Mouse (Mus musculus): ENCODE data around the gene Hlf. TPM values are rescaled to one million over a fixed set of nuclear protein-coding genes. Genes with fewer than 3 reads are reported as not detected.

Hlf gene
- polyA plus RNA-seq, 1 experiment = 6.2 TPM

DNA sequence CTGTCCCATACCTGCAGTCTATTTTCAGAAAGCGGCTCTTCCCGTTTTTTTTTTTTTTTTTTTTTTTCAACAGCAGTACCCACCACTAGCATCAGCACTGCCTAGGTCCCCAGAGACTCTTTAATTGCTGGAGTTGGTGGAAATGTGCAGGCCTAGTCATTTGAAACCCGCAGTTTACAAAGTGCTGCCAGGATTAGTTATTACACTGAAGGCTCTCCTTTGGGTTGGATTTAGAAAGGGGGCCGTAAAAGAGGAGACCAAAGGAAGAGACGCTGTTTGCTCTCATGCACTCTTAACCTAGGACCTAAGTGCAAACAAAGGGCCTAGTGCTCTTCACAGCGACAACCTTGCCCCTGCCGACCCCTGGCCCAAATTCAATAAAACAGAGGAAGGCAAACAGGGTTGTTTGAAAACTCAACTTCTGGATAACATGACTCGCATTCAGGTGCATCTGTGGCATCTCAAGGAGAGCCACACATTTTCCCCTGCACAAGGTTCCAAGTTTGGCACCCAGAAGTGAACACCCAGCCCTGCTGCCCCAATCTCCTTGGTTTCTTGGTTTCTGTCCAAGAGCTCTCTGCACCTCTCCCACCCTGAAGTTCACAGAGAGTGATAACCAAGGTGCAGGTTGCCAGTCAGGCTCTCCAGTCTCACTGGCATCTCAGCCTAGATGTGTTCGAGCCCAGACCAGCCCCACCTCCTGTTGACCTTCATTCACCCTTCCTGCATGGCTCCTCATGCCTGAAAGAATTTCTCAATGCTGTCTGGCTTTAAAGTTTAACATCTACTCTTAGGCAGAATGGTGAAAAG lies 34.0 kb downstream of the Hlf start:
- 48% methylated on average over 9 of the region's 9 CpGs for WGBS
- no peak overlapping the region for H3K4me3 ChIP-seq (replicated peaks; ENCODE audit: control insufficient read depth, low read depth, low read length)
- H3K4me1 ChIP-seq (ENCODE audit: control insufficient read depth, insufficient read depth, low read length) = no peaks in the 10 kb centered on the region
- TF ChIP-seq POLR2A (IDR thresholded peaks at IDR 0.05; ENCODE audit: borderline replicate concordance, control insufficient read depth, low read depth, low read length) (no peak), CTCF (IDR thresholded peaks at IDR 0.05; ENCODE audit: control insufficient read depth, insufficient read depth, low read length) (no peak)
- no peak overlapping the region for H3K27ac ChIP-seq (ENCODE audit: control insufficient read depth, insufficient read depth, low read depth, low read length, poor library complexity)

DNA sequence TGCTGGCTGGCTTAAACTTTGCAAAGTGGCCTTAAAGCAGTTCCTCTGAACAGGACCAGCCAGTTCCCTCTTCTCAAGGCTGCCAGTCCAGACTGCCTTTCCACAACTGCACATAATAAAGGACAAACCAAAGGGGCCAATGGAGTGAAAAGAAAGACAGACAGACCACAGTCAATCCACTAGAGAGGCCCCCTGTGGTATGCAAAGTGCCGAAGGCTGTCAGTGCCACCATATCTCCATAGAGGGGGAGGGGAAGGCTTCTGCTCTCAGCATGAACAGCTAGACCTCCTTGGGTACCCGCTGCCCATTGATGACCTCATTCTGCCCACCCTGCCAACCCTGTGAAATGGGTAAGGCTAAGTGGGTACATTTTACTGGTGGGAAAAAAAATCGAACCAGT lies 34.7 kb downstream of the Hlf start:
- 30% methylated on average over 3 of the region's 3 CpGs for WGBS
- TF ChIP-seq CTCF (IDR thresholded peaks at IDR 0.05; ENCODE audit: control insufficient read depth, insufficient read depth, low read length) (no peak), POLR2A (IDR thresholded peaks at IDR 0.05; ENCODE audit: borderline replicate concordance, control insufficient read depth, low read depth, low read length) (no peak)
- H3K4me1 ChIP-seq (ENCODE audit: control insufficient read depth, insufficient read depth, low read length) = no peaks in the 10 kb centered on the region
- H3K4me3 ChIP-seq (replicated peaks; ENCODE audit: control insufficient read depth, low read depth, low read length) = no peak overlapping the region
- no peak overlapping the region for H3K27ac ChIP-seq (ENCODE audit: control insufficient read depth, insufficient read depth, low read depth, low read length, poor library complexity)

GRCm38 (mm10) chr11:90355270-90355681 lies 35.4 kb downstream of the Hlf start:
- TF ChIP-seq CTCF (IDR thresholded peaks at IDR 0.05; ENCODE audit: control insufficient read depth, insufficient read depth, low read length) = no peak
- TF ChIP-seq POLR2A (IDR thresholded peaks at IDR 0.05; ENCODE audit: borderline replicate concordance, control insufficient read depth, low read depth, low read length) = no peak
- WGBS = 40% methylated on average over 7 of the region's 7 CpGs
- no peak overlapping the region for H3K4me3 ChIP-seq (replicated peaks; ENCODE audit: control insufficient read depth, low read depth, low read length)
- H3K27ac ChIP-seq (ENCODE audit: control insufficient read depth, insufficient read depth, low read depth, low read length, poor library complexity) = no peak overlapping the region
- no peaks in the 10 kb centered on the region for H3K4me1 ChIP-seq (ENCODE audit: control insufficient read depth, insufficient read depth, low read length)

DNA sequence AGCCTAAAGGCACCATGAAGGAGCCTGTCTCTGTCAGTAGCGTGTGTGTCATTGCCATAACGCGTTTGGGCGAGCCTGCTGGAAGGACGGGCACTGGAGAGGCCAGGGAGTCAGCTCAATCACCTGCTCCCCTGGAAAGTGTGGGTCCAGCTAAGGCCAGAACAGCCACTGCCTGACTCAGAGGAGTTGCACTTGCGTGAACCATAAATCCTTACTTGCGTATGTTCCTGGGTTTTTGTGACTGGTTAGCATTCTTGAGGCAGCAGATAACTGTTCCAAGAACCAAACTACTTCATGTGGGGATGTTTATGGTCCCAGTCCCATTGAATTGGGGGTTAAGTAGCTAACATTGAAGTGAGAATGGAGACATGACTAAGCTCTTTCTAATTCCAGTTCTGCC lies 38.0 kb downstream of the Hlf start:
- 82% methylated on average over 7 of the region's 7 CpGs for WGBS

DNA sequence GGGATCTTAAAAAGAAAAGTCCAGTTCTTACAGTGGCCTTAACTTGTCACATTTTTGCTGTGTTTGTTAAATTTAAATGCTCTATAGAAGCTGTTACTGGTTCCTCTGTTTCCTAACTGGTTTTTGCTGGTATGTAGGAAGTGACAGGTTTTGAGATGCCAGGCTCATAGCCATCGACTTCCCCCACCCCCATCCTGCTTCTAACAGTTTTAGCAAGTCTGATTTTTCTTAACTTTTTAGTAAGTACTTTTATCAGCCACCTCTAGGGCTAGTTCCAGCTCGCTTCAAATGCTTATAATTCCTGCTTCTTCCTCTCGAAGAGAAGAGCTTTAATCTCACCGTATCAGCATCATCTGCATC lies 40.6 kb downstream of the Hlf start:
- TF ChIP-seq POLR2A (IDR thresholded peaks at IDR 0.05; ENCODE audit: borderline replicate concordance, control insufficient read depth, low read depth, low read length) (no peak), CTCF (IDR thresholded peaks at IDR 0.05; ENCODE audit: control insufficient read depth, insufficient read depth, low read length) (no peak)
- Histone ChIP-seq H3K4me1 (ENCODE audit: control insufficient read depth, insufficient read depth, low read length) (no peaks in the 10 kb centered on the region), H3K27ac (ENCODE audit: control insufficient read depth, insufficient read depth, low read depth, low read length, poor library complexity) (no peak overlapping the region), H3K4me3 (replicated peaks; ENCODE audit: control insufficient read depth, low read depth, low read length) (no peak overlapping the region)
- 24% methylated on average over 4 of the region's 4 CpGs for WGBS

More for the DNA sequence above, 38.0 kb downstream of the Hlf start:
- H3K4me1 ChIP-seq (ENCODE audit: control insufficient read depth, insufficient read depth, low read length) = no peaks in the 10 kb centered on the region
- no peak overlapping the region for H3K4me3 ChIP-seq (replicated peaks; ENCODE audit: control insufficient read depth, low read depth, low read length)
- TF ChIP-seq POLR2A (IDR thresholded peaks at IDR 0.05; ENCODE audit: borderline replicate concordance, control insufficient read depth, low read depth, low read length) = no peak
- TF ChIP-seq CTCF (IDR thresholded peaks at IDR 0.05; ENCODE audit: control insufficient read depth, insufficient read depth, low read length) = no peak
- no peak overlapping the region for H3K27ac ChIP-seq (ENCODE audit: control insufficient read depth, insufficient read depth, low read depth, low read length, poor library complexity)

- Histone ChIP-seq H3K4me1 (ENCODE audit: control insufficient read depth, insufficient read depth, low read length) (no peaks in the 10 kb centered on the region), H3K27ac (ENCODE audit: control insufficient read depth, insufficient read depth, low read depth, low read length, poor library complexity) (no peak overlapping the region), H3K4me3 (replicated peaks; ENCODE audit: control insufficient read depth, low read depth, low read length) (no peak overlapping the region)
- no peak for TF ChIP-seq CTCF (IDR thresholded peaks at IDR 0.05; ENCODE audit: control insufficient read depth, insufficient read depth, low read length)
- TF ChIP-seq POLR2A (IDR thresholded peaks at IDR 0.05; ENCODE audit: borderline replicate concordance, control insufficient read depth, low read depth, low read length) = no peak
- 57% methylated on average over 6 of the region's 6 CpGs for WGBS
Observed at GRCm38 (mm10) chr11:90349486-90350152, 41.1 kb downstream of the Hlf start.

- Histone ChIP-seq H3K4me3 (replicated peaks; ENCODE audit: control insufficient read depth, low read depth, low read length) (no peak overlapping the region), H3K4me1 (ENCODE audit: control insufficient read depth, insufficient read depth, low read length) (no peaks in the 10 kb centered on the region), H3K27ac (ENCODE audit: control insufficient read depth, insufficient read depth, low read depth, low read length, poor library complexity) (no peak overlapping the region)
- TF ChIP-seq POLR2A (IDR thresholded peaks at IDR 0.05; ENCODE audit: borderline replicate concordance, control insufficient read depth, low read depth, low read length) = no peak
- no peak for TF ChIP-seq CTCF (IDR thresholded peaks at IDR 0.05; ENCODE audit: control insufficient read depth, insufficient read depth, low read length)
- 37% methylated on average over 13 of the region's 13 CpGs for WGBS
Observed at GRCm38 (mm10) chr11:90347667-90348459, 42.8 kb downstream of the Hlf start.

GRCm38 (mm10) chr11:90345746-90346145 lies 44.9 kb downstream of the Hlf start:
- no peaks in the 10 kb centered on the region for H3K4me1 ChIP-seq (ENCODE audit: control insufficient read depth, insufficient read depth, low read length)
- WGBS = 83% methylated on average over 11 of the region's 11 CpGs
- H3K27ac ChIP-seq (ENCODE audit: control insufficient read depth, insufficient read depth, low read depth, low read length, poor library complexity) = no peak overlapping the region
- TF ChIP-seq CTCF (IDR thresholded peaks at IDR 0.05; ENCODE audit: control insufficient read depth, insufficient read depth, low read length) = no peak
- TF ChIP-seq POLR2A (IDR thresholded peaks at IDR 0.05; ENCODE audit: borderline replicate concordance, control insufficient read depth, low read depth, low read length) = no peak
- H3K4me3 ChIP-seq (replicated peaks; ENCODE audit: control insufficient read depth, low read depth, low read length) = no peak overlapping the region
